Mouse (Mus musculus) urinary bladder, postnatal 36 days (tissue): ENCODE data around the gene Tbc1d8b.

ENCODE experiments used
- DNase-seq, 2 experiments: peaks; one replicate each; pipeline ENCODE4 v3.0.0; 2022; ENCODE audit warnings: low spot score in 2 of 2, mixed read lengths in 1 of 2

Tbc1d8b gene

GRCm38 (mm10) chrX:139779401-139779800 lies 94.6 kb downstream of the Tbc1d8b start:
- DNase-seq: no peak

DNA sequence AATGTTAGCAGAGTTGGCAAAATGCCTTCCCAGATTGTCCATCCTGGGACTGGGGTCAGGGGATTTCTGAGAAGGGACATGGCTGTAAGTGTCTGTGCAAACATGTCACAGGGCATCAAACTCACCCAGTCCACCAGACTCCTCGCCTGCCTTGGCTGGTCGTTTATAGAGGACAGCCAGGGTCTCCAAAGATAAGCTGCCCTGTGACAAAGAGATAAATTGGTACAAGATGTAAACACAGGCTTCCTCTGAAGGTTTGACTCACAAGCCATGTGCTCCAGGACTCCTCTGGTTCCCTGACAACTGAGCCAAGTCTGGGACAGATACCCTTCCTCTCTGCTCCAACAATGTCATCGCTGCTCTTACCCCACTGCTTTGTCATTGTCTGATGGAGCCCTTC lies 96.2 kb downstream of the Tbc1d8b start:
- no peak for DNase-seq

DNA sequence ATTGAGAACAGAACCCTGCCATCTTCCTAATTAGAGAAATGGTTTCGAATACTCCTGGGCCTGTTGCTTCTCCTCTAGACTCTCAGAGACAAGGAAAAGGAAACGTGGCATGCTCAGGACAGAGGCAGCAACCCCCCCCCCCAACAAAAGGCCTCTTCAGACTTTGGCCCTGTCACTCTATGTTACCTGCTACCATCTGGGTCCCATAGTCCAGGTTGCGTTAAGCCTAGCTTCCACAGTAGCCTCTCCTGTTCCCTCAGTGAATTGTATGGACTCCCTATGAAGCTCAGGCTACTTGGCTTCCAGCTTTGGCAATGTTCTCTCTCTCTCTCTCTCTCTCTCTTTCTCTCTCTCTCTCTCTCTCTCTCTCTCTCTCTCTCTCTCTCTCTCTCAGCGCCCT lies 96.8 kb downstream of the Tbc1d8b start:
- DNase-seq: no peak

- DNase-seq: no peak
These were observed 97.7 kb downstream of the Tbc1d8b start, which contains the start of gene Ripply1 for GRCm38 (mm10) chrX:139782278-139783044. Gene Ripply1, minus strand, starts transcription at chrX:139782353.

DNA sequence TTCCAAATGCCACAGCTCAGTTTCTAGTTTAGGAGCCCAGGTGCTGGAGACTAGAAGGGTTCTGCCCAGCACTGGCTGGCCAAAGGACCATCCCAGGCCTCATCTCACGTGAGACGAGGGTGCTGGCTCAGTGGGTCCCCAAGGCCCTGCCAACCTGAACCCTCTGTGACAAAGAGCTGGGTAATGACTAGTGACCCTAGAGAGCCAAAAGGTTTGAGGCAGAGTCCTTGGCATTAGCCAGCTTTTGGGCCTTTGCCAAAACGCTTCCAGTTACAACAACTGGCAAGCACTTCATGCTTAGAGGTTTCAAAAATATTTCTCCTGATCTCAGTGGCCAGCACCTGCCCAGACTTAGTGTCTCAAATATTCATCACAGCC lies 98.2 kb downstream of the Tbc1d8b start:
- DNase-seq: peak in 1 of 2 experiments; percentile 9

DNA sequence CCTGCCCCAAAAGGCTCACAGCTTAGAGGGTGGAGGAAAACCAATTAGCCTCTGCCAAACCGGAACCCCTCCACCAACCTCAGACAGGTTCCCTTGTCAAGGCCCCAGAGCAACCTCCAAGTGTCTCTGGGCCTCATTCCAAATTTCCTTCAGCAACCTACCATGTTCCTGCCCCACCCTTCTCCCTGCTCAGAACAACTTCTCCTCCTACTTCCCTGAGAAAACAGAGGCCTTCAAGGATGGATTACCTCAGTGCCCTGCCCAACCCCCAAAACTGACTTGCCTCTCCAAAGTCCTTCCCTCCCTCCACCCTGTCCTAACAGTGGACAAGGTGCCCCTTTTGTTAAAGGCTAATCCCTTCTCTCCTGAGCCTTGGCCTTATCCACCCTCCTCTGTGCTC lies 101.0 kb downstream of the Tbc1d8b start:
- DNase-seq: no peak

DNA sequence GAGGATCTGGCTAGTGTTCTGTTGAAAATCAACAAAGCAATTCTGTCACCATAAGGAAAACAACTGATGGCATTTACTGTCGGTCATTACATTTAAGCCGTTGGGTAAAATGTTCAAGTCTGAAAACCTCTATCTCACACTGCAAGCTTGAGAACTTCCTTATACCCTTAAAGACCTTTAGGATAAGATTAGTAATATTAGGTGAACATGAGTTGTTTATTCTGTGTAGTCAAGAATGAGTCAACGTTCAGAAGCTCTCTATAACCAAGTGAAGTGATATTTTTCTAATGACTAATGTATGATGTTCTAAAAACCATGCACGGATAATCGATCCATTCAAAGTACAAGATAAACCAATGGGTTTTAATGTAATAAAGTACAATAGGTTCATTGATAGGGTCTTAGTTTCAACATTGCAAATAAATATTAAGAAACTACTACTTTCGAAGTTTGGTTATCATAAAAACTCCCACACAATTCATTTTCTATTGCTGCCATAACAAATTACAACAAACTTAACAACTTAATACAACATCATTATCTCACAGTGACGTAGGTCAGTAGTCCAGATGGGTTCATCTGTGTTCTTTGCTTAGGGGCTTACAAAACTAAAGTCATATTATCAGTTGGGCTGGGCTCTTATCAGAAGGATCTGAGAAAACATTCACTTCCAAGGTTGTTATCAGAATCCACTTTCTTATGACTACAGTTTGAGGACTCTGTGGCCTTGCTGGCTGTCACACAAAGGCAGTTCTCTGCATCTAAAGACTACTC lies 109.5 kb downstream of the Tbc1d8b start:
- no peak for DNase-seq

DNA sequence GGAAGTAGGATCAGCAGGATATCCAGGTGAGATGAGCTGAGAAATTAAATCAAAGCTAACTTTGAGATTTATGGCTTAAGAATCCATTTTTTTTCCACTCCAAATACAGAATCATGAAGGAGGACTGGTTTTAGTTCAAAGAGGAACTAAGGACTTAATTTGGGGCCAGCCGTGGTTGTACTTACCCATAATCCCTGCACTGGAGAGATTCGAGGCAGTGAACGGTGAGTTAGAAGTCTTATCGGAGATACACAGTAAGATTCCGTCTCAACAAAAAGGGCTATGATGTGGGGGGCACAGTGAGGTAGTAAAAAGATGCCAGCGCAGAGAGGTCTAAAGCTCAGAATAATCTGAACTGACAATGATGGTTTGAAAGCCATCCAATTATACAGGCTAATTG lies 111.2 kb downstream of the Tbc1d8b start:
- no peak for DNase-seq

DNA sequence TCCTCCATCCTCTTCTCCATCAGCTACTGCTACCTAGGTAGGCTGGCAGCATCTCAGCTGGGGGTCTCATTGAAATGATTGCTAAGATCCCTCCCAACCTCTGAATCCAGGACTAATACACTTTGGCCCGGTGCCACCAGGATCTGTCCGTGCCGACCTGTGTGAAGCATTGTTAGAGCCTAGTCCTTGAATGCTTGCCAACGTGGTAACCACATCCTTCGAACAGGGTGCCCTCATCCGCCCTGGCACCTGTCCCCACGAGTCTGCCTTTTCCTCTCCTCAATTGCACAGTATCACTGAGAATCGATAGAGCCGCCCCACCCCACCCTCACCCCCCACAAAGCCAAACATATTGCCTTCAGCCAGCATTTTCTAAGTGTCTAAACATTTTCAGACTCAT lies 113.1 kb downstream of the Tbc1d8b start:
- DNase-seq: no peak

DNA sequence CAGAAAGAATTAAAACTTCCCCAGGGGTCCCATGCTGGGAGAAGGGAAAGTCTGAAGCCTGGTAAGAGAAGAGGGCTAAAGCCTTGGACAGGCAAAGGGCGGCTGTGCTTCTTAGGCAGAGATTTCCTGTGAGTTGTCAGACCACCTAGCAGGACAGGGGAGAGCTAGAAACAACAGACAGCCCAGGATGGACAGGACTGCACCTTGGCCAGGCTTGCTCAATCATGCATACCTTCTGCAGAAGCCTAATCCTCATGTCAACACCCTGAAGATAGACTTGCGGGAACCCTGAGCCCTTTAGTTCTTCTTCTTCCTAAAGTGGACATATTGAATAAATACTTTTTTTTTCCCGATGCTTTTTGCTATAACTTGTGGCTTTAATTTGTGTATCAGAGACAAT lies 115.2 kb downstream of the Tbc1d8b start:
- DNase-seq: no peak

DNA sequence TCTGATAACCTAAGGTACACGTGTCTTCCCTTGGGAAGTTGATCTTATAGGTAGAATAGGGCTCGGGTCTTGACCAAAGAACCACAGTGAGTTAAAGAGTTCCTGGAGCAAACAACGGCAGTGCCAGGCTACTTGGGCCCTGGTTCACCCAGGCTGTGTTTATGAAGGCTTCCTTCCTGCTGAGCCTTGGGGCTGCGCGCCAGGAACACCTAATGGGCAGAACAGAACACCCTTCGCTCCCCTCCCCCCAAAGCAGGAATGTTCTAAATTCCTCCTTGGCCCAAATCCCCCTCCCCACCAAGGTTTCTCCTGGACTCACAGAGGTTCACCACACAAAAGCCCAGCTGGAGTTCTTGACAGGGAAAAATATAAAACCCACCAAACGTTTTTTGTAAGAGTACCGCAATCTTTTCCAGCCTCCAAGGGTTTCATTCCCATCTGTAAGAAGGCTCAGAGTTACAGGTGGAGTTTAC lies 115.6 kb downstream of the Tbc1d8b start, which contains the start of gene Cldn2:
TSS of gene Cldn2 (plus strand) at position 423 of the 473 bp plus-strand sequence.
- no peak for DNase-seq
